Mouse (Mus musculus): Measurements from ENCODE around the gene Mctp1. TPM values are rescaled to one million over a fixed set of nuclear protein-coding genes. Genes with fewer than 3 reads are reported as not detected.

Mctp1 gene
- polyA plus RNA-seq, 1 experiment from 2014 or later, result 0.63 TPM

- Histone ChIP-seq H3K4me1 (replicated peaks; ENCODE audit: control insufficient read depth, insufficient read depth, low read length) (no peaks in the 10 kb centered on the region), H3K9ac (ENCODE audit: low read length) (no peak overlapping the region), H3K4me3 (ENCODE audit: low read length) (no peak overlapping the region), H3K27me3 (ENCODE audit: control insufficient read depth, insufficient read depth, low read depth, low read length) (no peaks in the 10 kb centered on the region), H3K4me2 (ENCODE audit: low read depth, low read length) (no peak overlapping the region), H3K9me3 (ENCODE audit: control insufficient read depth, low read length) (no peaks in the 10 kb centered on the region), H3K36me3 (ENCODE audit: control insufficient read depth, insufficient read depth, low read length) (no peaks in the 10 kb centered on the region), H3K27ac (ENCODE audit: low read length) (no peak overlapping the region)
- no peak for ATAC-seq (ENCODE audit: low read depth)
- WGBS, result 84% methylated on average over 3 of the region's 3 CpGs
Observed at GRCm38 (mm10) chr13:77002628-77003027, 618.3 kb downstream of the Mctp1 start.

DNA sequence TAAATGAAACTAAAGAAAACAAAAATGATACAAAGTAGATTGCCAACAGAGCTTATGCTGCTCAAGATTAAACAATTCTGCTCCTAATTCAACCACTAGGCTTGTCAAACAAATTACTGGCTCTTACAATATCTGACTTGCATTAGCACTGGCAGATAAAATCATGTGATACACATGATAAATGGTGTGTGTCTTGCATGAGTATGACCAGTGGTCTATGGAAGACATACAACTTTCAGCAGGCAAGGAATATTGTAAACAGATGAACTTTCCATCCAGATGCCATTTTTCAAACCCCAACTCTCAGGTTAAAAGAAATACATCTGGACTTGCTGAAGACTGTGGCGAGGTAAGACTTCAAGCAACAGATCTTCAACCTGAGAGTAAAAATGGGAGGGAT, 619.3 kb downstream of the Mctp1 start:
- H3K4me3 ChIP-seq (ENCODE audit: low read length), result no peak overlapping the region
- H3K9ac ChIP-seq (ENCODE audit: low read length), result no peak overlapping the region
- no peaks in the 10 kb centered on the region for H3K4me1 ChIP-seq (replicated peaks; ENCODE audit: control insufficient read depth, insufficient read depth, low read length)
- 62% methylated on average over 1 of the region's 1 CpGs for WGBS
- H3K27ac ChIP-seq (ENCODE audit: low read length), result no peak overlapping the region
- no peak for ATAC-seq (ENCODE audit: low read depth)
- no peak overlapping the region for H3K4me2 ChIP-seq (ENCODE audit: low read depth, low read length)
- no peaks in the 10 kb centered on the region for H3K27me3 ChIP-seq (ENCODE audit: control insufficient read depth, insufficient read depth, low read depth, low read length)
- no peaks in the 10 kb centered on the region for H3K36me3 ChIP-seq (ENCODE audit: control insufficient read depth, insufficient read depth, low read length)
- H3K9me3 ChIP-seq (ENCODE audit: control insufficient read depth, low read length), result no peaks in the 10 kb centered on the region

- WGBS, result 78% methylated on average over 2 of the region's 2 CpGs
- H3K4me1 ChIP-seq (replicated peaks; ENCODE audit: control insufficient read depth, insufficient read depth, low read length), result no peaks in the 10 kb centered on the region
- H3K9me3 ChIP-seq (ENCODE audit: control insufficient read depth, low read length), result no peaks in the 10 kb centered on the region
- no peaks in the 10 kb centered on the region for H3K27me3 ChIP-seq (ENCODE audit: control insufficient read depth, insufficient read depth, low read depth, low read length)
- H3K9ac ChIP-seq (ENCODE audit: low read length), result no peak overlapping the region
- H3K4me2 ChIP-seq (ENCODE audit: low read depth, low read length), result no peak overlapping the region
- H3K27ac ChIP-seq (ENCODE audit: low read length), result no peak overlapping the region
- no peak for ATAC-seq (ENCODE audit: low read depth)
- no peak overlapping the region for H3K4me3 ChIP-seq (ENCODE audit: low read length)
- H3K36me3 ChIP-seq (ENCODE audit: control insufficient read depth, insufficient read depth, low read length), result no peaks in the 10 kb centered on the region
Observed at GRCm38 (mm10) chr13:77018851-77019250, 634.5 kb downstream of the Mctp1 start.

DNA sequence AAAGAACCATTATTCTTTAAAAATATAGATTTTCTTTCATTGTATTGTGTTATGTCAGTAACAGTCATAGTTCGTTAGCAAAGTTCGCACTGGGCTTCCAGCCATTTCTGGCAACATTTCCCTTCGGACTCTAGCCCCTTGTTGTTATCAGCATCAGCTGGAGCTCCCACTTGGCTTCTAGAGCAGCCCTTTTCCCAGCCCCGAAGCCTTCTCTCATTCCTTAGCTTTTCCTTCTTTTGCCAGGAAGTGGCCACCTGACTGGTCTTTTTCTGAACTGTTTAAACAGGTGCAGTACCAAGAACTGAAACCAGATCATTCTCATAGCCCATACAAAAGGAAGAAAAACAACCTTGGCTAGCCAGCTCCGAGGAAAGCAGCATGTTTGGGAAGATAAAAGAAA, 645.3 kb downstream of the Mctp1 start:
- 35% methylated on average over 5 of the region's 5 CpGs for WGBS
- ATAC-seq (ENCODE audit: low read depth), result no peak
- no peak overlapping the region for H3K9ac ChIP-seq (ENCODE audit: low read length)
- no peaks in the 10 kb centered on the region for H3K9me3 ChIP-seq (ENCODE audit: control insufficient read depth, low read length)
- no peaks in the 10 kb centered on the region for H3K4me1 ChIP-seq (replicated peaks; ENCODE audit: control insufficient read depth, insufficient read depth, low read length)
- 0 out of 2 replicates have a peak overlapping the region, but pooled peaks have one; percentile 16 for H3K4me2 ChIP-seq (ENCODE audit: low read depth, low read length)
- no peaks in the 10 kb centered on the region for H3K36me3 ChIP-seq (ENCODE audit: control insufficient read depth, insufficient read depth, low read length)
- no peak overlapping the region for H3K27ac ChIP-seq (ENCODE audit: low read length)
- no peaks in the 10 kb centered on the region for H3K27me3 ChIP-seq (ENCODE audit: control insufficient read depth, insufficient read depth, low read depth, low read length)
- H3K4me3 ChIP-seq (ENCODE audit: low read length), result no peak overlapping the region

GRCm38 (mm10) chr13:77043375-77043774, 659.0 kb downstream of the Mctp1 start:
- no peak overlapping the region for H3K4me2 ChIP-seq (ENCODE audit: low read depth, low read length)
- peaks cover under 1% of the 10 kb centered on the region; the same call in 1 of the 2 replicates for H3K4me1 ChIP-seq (replicated peaks; ENCODE audit: control insufficient read depth, insufficient read depth, low read length)
- ATAC-seq (ENCODE audit: low read depth), result no peak
- H3K4me3 ChIP-seq (ENCODE audit: low read length), result no peak overlapping the region
- H3K27ac ChIP-seq (ENCODE audit: low read length), result no peak overlapping the region
- no peaks in the 10 kb centered on the region for H3K27me3 ChIP-seq (ENCODE audit: control insufficient read depth, insufficient read depth, low read depth, low read length)
- H3K36me3 ChIP-seq (ENCODE audit: control insufficient read depth, insufficient read depth, low read length), result no peaks in the 10 kb centered on the region
- no peaks in the 10 kb centered on the region for H3K9me3 ChIP-seq (ENCODE audit: control insufficient read depth, low read length)
- H3K9ac ChIP-seq (ENCODE audit: low read length), result no peak overlapping the region
- WGBS, result 51% methylated on average over 1 of the region's 1 CpGs

DNA sequence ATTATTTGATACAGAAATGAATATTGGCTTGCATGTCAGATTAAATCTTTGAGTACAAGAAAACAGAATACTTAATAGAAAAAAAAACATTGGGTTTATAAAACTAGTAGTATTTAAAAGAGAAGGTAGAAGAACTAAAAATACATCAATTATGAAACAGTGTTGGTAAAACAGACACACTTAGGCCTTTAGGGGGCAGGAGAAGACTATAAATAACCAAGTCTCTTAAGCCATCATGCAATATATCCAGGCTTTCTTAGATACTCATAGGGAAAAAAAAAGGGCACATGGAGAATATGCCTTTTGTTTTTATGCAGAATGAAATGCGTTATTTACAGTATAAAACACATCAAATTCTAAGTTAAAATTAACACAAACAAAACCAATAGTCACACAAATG, 661.0 kb downstream of the Mctp1 start:
- H3K9me3 ChIP-seq (ENCODE audit: control insufficient read depth, low read length), result no peaks in the 10 kb centered on the region
- no peak overlapping the region for H3K27ac ChIP-seq (ENCODE audit: low read length)
- no peak overlapping the region for H3K4me3 ChIP-seq (ENCODE audit: low read length)
- 78% methylated on average over 1 of the region's 1 CpGs for WGBS
- peaks cover 3% of the 10 kb centered on the region; the same call in 1 of the 2 replicates for H3K4me1 ChIP-seq (replicated peaks; ENCODE audit: control insufficient read depth, insufficient read depth, low read length)
- H3K27me3 ChIP-seq (ENCODE audit: control insufficient read depth, insufficient read depth, low read depth, low read length), result no peaks in the 10 kb centered on the region
- H3K36me3 ChIP-seq (ENCODE audit: control insufficient read depth, insufficient read depth, low read length), result no peaks in the 10 kb centered on the region
- no peak for ATAC-seq (ENCODE audit: low read depth)
- H3K9ac ChIP-seq (ENCODE audit: low read length), result no peak overlapping the region
- H3K4me2 ChIP-seq (ENCODE audit: low read depth, low read length), result no peak overlapping the region

- no peak overlapping the region for H3K4me3 ChIP-seq (ENCODE audit: low read length)
- no peaks in the 10 kb centered on the region for H3K36me3 ChIP-seq (ENCODE audit: control insufficient read depth, insufficient read depth, low read length)
- no peak for ATAC-seq (ENCODE audit: low read depth)
- no peaks in the 10 kb centered on the region for H3K27me3 ChIP-seq (ENCODE audit: control insufficient read depth, insufficient read depth, low read depth, low read length)
- peaks cover 3% of the 10 kb centered on the region; the same call in 1 of the 2 replicates for H3K4me1 ChIP-seq (replicated peaks; ENCODE audit: control insufficient read depth, insufficient read depth, low read length)
- no peak overlapping the region for H3K27ac ChIP-seq (ENCODE audit: low read length)
- H3K9ac ChIP-seq (ENCODE audit: low read length), result no peak overlapping the region
- H3K9me3 ChIP-seq (ENCODE audit: control insufficient read depth, low read length), result no peaks in the 10 kb centered on the region
- 81% methylated on average over 10 of the region's 10 CpGs for WGBS
- no peak overlapping the region for H3K4me2 ChIP-seq (ENCODE audit: low read depth, low read length)
Observed at GRCm38 (mm10) chr13:77046416-77046815, 662.1 kb downstream of the Mctp1 start.

DNA sequence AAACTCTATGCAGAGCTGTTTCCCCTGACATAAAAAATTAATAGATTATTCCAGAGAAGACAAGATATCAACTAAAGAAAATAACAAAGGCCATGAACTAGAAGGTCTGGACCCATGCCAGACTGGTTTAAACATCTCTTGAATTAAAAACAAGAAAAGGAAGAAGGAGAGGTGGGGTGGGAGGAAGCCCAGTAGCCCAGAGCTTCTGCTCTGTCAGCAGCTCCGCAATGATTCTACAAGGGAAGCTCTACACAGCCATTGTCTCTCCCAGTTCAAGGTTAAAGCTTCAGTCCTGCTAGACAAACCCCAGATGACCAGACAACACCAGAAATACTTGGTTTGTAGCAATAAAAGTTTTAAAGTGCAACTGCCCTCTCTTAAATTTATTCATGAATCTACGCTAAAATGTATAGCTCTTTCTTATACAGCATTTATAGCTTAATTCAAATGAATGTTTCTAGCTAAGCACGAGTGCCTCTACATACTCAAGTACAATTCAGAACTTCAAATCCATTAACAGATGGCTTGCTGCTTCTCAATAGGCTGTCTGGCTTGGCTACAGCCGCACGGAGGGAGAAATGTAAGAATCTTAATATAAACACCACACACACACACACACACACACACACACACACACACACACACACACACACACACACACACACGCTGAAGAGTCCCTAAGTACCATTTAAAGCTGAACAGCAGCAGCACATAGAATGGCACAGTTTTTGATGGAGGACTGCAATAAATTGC, 663.0 kb downstream of the Mctp1 start:
- no peak overlapping the region for H3K4me2 ChIP-seq (ENCODE audit: low read depth, low read length)
- no peaks in the 10 kb centered on the region for H3K36me3 ChIP-seq (ENCODE audit: control insufficient read depth, insufficient read depth, low read length)
- 0 out of 2 replicates have a peak, but pooled peaks have one; percentile 43 for ATAC-seq (ENCODE audit: low read depth)
- no peak overlapping the region for H3K4me3 ChIP-seq (ENCODE audit: low read length)
- no peaks in the 10 kb centered on the region for H3K9me3 ChIP-seq (ENCODE audit: control insufficient read depth, low read length)
- WGBS, result 46% methylated on average over 6 of the region's 6 CpGs
- H3K27me3 ChIP-seq (ENCODE audit: control insufficient read depth, insufficient read depth, low read depth, low read length), result no peaks in the 10 kb centered on the region
- H3K27ac ChIP-seq (ENCODE audit: low read length), result no peak overlapping the region
- no peak overlapping the region for H3K9ac ChIP-seq (ENCODE audit: low read length)
- peaks cover 3% of the 10 kb centered on the region; the same call in 1 of the 2 replicates for H3K4me1 ChIP-seq (replicated peaks; ENCODE audit: control insufficient read depth, insufficient read depth, low read length)

- H3K4me3 ChIP-seq (ENCODE audit: low read length), result no peak overlapping the region
- no peaks in the 10 kb centered on the region for H3K36me3 ChIP-seq (ENCODE audit: control insufficient read depth, insufficient read depth, low read length)
- peaks cover 3% of the 10 kb centered on the region; the same call in 1 of the 2 replicates for H3K4me1 ChIP-seq (replicated peaks; ENCODE audit: control insufficient read depth, insufficient read depth, low read length)
- H3K4me2 ChIP-seq (ENCODE audit: low read depth, low read length), result no peak overlapping the region
- WGBS, result 71% methylated on average over 1 of the region's 1 CpGs
- no peaks in the 10 kb centered on the region for H3K9me3 ChIP-seq (ENCODE audit: control insufficient read depth, low read length)
- H3K9ac ChIP-seq (ENCODE audit: low read length), result no peak overlapping the region
- ATAC-seq (ENCODE audit: low read depth), result no peak
- H3K27me3 ChIP-seq (ENCODE audit: control insufficient read depth, insufficient read depth, low read depth, low read length), result no peaks in the 10 kb centered on the region
- 0 out of 2 replicates have a peak overlapping the region, but pooled peaks have one; percentile 15 for H3K27ac ChIP-seq (ENCODE audit: low read length)
Observed at GRCm38 (mm10) chr13:77048461-77048860, 664.1 kb downstream of the Mctp1 start.
